Mouse (Mus musculus): ENCODE results near the gene Csrp1. TPM values are rescaled to one million over a fixed set of nuclear protein-coding genes. Genes with fewer than 3 reads are reported as not detected.

Gene Csrp1
- total and polyA plus RNA-seq, 2 experiments from 2014 or later = 33.0 to 95.2 TPM

DNA sequence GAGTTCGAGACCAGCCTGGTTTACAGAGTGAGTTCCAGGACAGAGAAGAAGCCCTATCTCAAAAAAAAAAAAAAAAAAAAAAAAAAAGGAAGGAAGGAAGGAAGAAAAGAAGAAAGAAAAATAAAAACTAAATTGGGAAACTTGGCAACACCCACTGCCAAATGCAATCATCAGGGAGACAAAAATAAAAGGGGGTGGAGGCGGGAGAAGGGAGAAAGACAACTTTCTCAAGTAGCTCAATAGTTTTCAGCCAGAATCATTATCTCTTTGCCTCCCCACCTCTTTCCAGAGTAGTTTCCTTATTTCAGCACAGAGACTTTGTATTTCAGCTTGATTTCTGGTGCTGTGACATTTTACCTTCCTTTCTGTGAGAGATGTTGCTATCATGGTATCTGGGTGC is 20.0 kb upstream of the Csrp1 start:
- no peaks in the 10 kb centered on the region for H3K9me3 ChIP-seq (ENCODE audit: low read length)
- TF ChIP-seq CTCF (IDR thresholded peaks at IDR 0.05; ENCODE audit: low read depth) = no peak
- no peaks in the 10 kb centered on the region for H3K36me3 ChIP-seq (ENCODE audit: insufficient read depth, low read length)
- peak overlapping the region; percentile 3; the same call in 1 of the 2 replicates for H3K9ac ChIP-seq (replicated peaks; ENCODE audit: low read length)
- no peak overlapping the region for H3K27ac ChIP-seq
- 64% methylated on average over 2 of the region's 2 CpGs for WGBS
- ATAC-seq = no peak
- H3K4me2 ChIP-seq (ENCODE audit: low read depth, low read length) = peak overlapping the region; percentile 59
- no peak overlapping the region for H3K4me3 ChIP-seq (ENCODE audit: low read length)
- H3K27me3 ChIP-seq (ENCODE audit: insufficient read depth, low read length) = no peaks in the 10 kb centered on the region
- H3K4me1 ChIP-seq (ENCODE audit: insufficient read depth, low read length) = peaks cover 3% of the 10 kb centered on the region; the same call in 1 of the 2 replicates
- DNase-seq (ENCODE audit: low spot score) = no peak

DNA sequence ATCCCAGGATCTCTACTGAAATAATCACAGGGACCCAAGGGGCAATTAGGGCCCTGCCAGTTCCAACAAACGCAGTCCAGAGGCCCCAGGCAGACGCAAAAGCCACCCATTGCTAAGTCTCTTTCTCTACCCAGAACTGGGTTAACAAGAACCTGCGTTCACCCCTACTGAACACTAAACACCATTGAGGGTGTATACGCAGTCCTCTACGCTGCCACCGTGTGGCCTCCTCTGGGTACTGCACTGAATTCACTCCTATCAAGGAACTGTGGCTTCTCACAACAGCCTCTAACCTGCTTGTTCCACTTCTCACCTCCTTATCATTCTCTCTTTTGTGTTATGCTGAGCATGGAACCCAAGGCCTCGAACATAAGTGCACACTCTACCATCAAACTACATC is 19.3 kb upstream of the Csrp1 start:
- under 1% methylated on average over 7 of the region's 7 CpGs for WGBS

DNA sequence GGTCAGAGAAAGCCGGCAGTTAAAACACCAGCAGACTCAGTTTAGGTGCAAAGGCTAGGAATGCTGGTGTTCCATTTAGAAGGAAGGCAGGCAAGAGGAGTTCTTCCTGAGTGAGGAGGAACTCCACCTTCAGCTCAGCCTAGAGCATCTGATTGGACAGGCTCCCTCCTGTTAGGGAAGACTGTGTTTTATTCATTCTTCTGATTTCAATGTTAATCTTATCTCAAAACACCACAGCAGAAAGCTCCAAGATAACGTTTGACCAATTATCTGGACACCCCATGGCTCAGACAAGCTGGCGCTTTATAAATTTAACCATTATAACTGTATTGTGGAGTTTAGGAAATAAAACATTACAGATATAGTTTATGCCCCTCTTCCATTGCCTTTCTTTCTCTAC is 18.5 kb upstream of the Csrp1 start:
- Histone ChIP-seq H3K27ac (no peak overlapping the region), H3K27me3 (ENCODE audit: insufficient read depth, low read length) (no peaks in the 10 kb centered on the region), H3K9me3 (ENCODE audit: low read length) (no peaks in the 10 kb centered on the region), H3K9ac (replicated peaks; ENCODE audit: low read length) (no peak overlapping the region), H3K4me3 (ENCODE audit: low read length) (no peak overlapping the region), H3K36me3 (ENCODE audit: insufficient read depth, low read length) (no peaks in the 10 kb centered on the region), H3K4me1 (ENCODE audit: insufficient read depth, low read length) (peaks cover 3% of the 10 kb centered on the region; the same call in 1 of the 2 replicates), H3K4me2 (ENCODE audit: low read depth, low read length) (no peak overlapping the region)
- WGBS = 57% methylated on average over 3 of the region's 3 CpGs
- no peak for TF ChIP-seq CTCF (IDR thresholded peaks at IDR 0.05; ENCODE audit: low read depth)
- DNase-seq (ENCODE audit: low spot score) (no peak), ATAC-seq (no peak)

More for the DNA sequence above, 19.3 kb upstream of the Csrp1 start:
- DNase-seq (ENCODE audit: low spot score) (peak; percentile 94), ATAC-seq (peak; percentile 46; the same call in 1 of the 2 replicates)
- Histone ChIP-seq H3K27ac (no peak overlapping the region), H3K4me1 (ENCODE audit: insufficient read depth, low read length) (peaks cover 3% of the 10 kb centered on the region; the same call in 1 of the 2 replicates), H3K4me2 (ENCODE audit: low read depth, low read length) (no peak overlapping the region), H3K36me3 (ENCODE audit: insufficient read depth, low read length) (no peaks in the 10 kb centered on the region), H3K9ac (replicated peaks; ENCODE audit: low read length) (no peak overlapping the region), H3K4me3 (ENCODE audit: low read length) (no peak overlapping the region), H3K9me3 (ENCODE audit: low read length) (no peaks in the 10 kb centered on the region), H3K27me3 (ENCODE audit: insufficient read depth, low read length) (no peaks in the 10 kb centered on the region)
- TF ChIP-seq CTCF (IDR thresholded peaks at IDR 0.05; ENCODE audit: low read depth) = peak; percentile 95

DNA sequence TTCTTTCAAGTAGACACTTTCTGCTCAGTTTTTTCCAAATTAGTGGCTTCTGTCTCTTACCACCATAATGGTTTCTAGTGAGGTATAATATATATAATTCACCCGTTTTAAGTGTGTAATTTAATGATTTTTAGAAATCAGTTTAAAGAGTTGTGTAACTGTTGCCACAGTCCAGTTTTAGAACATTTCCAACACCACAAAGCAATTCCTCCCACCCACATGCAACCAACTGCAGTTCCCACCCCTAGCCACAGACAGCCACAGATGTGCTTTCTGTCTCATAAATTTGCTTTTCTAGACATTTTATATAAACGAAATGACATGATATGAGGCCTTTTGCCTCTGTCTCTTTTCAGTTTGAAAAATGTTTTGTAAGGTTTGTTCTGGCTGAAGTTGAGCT is 17.1 kb upstream of the Csrp1 start:
- no peak for ATAC-seq
- TF ChIP-seq CTCF (IDR thresholded peaks at IDR 0.05; ENCODE audit: low read depth) = no peak
- Histone ChIP-seq H3K27me3 (ENCODE audit: insufficient read depth, low read length) (no peaks in the 10 kb centered on the region), H3K4me3 (ENCODE audit: low read length) (no peak overlapping the region), H3K36me3 (ENCODE audit: insufficient read depth, low read length) (no peaks in the 10 kb centered on the region), H3K4me1 (ENCODE audit: insufficient read depth, low read length) (peaks cover 3% of the 10 kb centered on the region; the same call in 1 of the 2 replicates), H3K9me3 (ENCODE audit: low read length) (no peaks in the 10 kb centered on the region), H3K4me2 (ENCODE audit: low read depth, low read length) (no peak overlapping the region), H3K27ac (no peak overlapping the region), H3K9ac (replicated peaks; ENCODE audit: low read length) (no peak overlapping the region)
- no peak for DNase-seq (ENCODE audit: low spot score)
- 74% methylated on average over 2 of the region's 2 CpGs for WGBS

DNA sequence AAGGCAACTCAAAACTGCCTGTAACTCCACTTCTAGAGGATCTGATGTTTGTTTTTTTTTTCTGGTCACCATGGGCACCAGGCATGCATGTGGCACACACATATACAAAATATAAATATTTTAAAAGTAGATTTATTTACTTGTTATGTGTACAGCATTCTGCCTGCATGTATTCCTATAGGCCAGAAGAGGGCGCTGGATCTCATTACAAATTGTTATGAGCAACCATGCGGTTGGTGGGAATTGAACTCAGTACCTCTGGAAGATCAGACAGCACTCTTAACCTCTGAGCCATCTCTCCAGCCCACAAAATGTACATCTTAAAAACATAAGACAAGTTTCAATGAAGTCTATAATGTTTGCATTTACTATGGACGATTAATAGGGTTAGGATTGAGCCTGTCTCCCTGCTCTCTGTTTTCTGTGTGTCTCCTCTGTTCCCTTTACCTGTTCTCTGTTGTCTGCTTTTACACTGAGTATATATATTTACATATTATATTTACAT is 15.5 kb upstream of the Csrp1 start:
- no peaks in the 10 kb centered on the region for H3K27me3 ChIP-seq (ENCODE audit: insufficient read depth, low read length)
- H3K9ac ChIP-seq (replicated peaks; ENCODE audit: low read length) = no peak overlapping the region
- H3K4me1 ChIP-seq (ENCODE audit: insufficient read depth, low read length) = no peaks in the 10 kb centered on the region
- no peak overlapping the region for H3K4me2 ChIP-seq (ENCODE audit: low read depth, low read length)
- no peak for TF ChIP-seq CTCF (IDR thresholded peaks at IDR 0.05; ENCODE audit: low read depth)
- DNase-seq (ENCODE audit: low spot score) = no peak
- WGBS = 62% methylated on average over 3 of the region's 3 CpGs
- no peaks in the 10 kb centered on the region for H3K9me3 ChIP-seq (ENCODE audit: low read length)
- H3K36me3 ChIP-seq (ENCODE audit: insufficient read depth, low read length) = no peaks in the 10 kb centered on the region
- no peak for ATAC-seq
- no peak overlapping the region for H3K27ac ChIP-seq
- H3K4me3 ChIP-seq (ENCODE audit: low read length) = no peak overlapping the region

DNA sequence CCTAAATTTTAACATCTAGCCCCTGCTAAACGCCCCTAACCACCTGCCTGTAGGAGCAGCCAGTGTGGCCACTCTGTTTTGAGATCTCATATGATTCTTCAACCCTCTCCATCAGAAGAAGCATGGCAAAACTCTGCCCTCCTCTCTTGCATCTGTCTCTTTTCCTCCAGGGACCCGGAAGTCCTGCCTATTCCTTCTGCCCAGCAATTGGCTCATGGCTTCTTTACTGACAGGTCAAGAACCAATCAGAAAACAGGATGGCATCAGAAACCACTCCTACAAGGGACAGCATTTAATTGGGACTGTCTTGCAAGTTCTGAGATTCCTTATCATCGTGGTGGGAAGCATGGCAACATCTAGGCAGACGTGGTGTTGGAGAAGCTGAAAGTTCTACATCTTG is 11.5 kb upstream of the Csrp1 start:
- no peak overlapping the region for H3K27ac ChIP-seq
- H3K36me3 ChIP-seq (ENCODE audit: insufficient read depth, low read length) = no peaks in the 10 kb centered on the region
- WGBS = 52% methylated on average over 4 of the region's 4 CpGs
- H3K4me3 ChIP-seq (ENCODE audit: low read length) = no peak overlapping the region
- no peak overlapping the region for H3K9ac ChIP-seq (replicated peaks; ENCODE audit: low read length)
- H3K27me3 ChIP-seq (ENCODE audit: insufficient read depth, low read length) = no peaks in the 10 kb centered on the region
- no peak overlapping the region for H3K4me2 ChIP-seq (ENCODE audit: low read depth, low read length)
- H3K9me3 ChIP-seq (ENCODE audit: low read length) = no peaks in the 10 kb centered on the region
- no peaks in the 10 kb centered on the region for H3K4me1 ChIP-seq (ENCODE audit: insufficient read depth, low read length)
- TF ChIP-seq CTCF (IDR thresholded peaks at IDR 0.05; ENCODE audit: low read depth) = no peak
- DNase-seq (ENCODE audit: low spot score) (peak; percentile 30), ATAC-seq (no peak)

DNA sequence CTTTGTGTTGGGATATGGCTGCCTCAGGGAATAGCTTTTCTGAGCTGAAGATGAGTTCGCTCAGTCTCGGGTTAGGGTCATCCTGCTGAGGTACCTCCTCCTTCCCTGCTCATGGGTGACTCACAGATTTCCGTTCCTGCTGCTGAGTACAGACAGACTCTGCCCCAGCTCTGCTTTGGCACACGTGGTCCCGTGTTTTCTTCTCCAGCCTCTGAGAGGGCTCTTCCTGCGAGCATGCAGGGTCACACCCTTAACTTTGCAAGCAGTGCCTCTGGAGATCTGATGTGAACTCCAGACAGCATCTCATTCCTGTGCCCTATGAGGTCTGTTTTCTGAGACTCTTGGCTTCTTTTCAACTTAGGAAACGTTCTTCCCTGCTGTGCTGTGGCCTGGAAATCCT is 8.7 kb upstream of the Csrp1 start:
- Histone ChIP-seq H3K27me3 (ENCODE audit: insufficient read depth, low read length) (no peaks in the 10 kb centered on the region), H3K36me3 (ENCODE audit: insufficient read depth, low read length) (no peaks in the 10 kb centered on the region), H3K4me2 (ENCODE audit: low read depth, low read length) (no peak overlapping the region), H3K9me3 (ENCODE audit: low read length) (no peaks in the 10 kb centered on the region), H3K4me1 (ENCODE audit: insufficient read depth, low read length) (no peaks in the 10 kb centered on the region), H3K27ac (no peak overlapping the region), H3K4me3 (ENCODE audit: low read length) (no peak overlapping the region), H3K9ac (replicated peaks; ENCODE audit: low read length) (no peak overlapping the region)
- TF ChIP-seq CTCF (IDR thresholded peaks at IDR 0.05; ENCODE audit: low read depth) = no peak
- WGBS = 54% methylated on average over 7 of the region's 7 CpGs
- ATAC-seq (no peak), DNase-seq (ENCODE audit: low spot score) (no peak)

Data from hindbrain, postnatal 0 days (tissue).